Mouse (Mus musculus): ENCODE results near the gene Arid2. TPM values are rescaled to one million over a fixed set of nuclear protein-coding genes. Genes with fewer than 3 reads are reported as not detected.

The Arid2 gene
- polyA plus RNA-seq, 1 experiment from 2014 or later, result 25.2 TPM

DNA sequence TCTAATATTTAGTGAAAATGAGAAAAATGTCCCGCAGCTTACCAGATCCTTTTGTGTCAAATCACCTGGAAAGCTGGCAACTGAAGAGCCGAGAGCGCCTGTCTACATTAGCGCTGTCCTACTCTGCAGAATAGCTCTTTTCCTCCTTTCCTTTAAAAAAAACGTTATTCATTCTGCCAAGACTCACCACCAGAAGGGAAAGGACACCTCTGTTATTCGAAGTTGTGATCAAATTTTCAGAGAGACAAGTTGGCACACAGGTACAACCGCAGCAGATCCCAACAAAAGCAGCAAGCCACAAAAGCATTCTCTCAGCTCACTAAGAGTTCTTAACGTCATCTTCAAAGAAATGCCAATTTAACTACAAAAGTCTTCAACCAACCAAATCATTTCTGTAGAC, 4.2 kb upstream of the Arid2 start:
- no peaks in the 10 kb centered on the region for H3K9me3 ChIP-seq (ENCODE audit: control insufficient read depth, low read length)
- ATAC-seq (ENCODE audit: low read depth), result no peak
- DNase-seq (ENCODE audit: low spot score), result no peak
- 0 out of 2 replicates have a peak overlapping the region, but pooled peaks have one; percentile 3 for H3K9ac ChIP-seq (ENCODE audit: low read depth, low read length)
- peak overlapping the region; percentile 90; the same call in 1 of the 2 replicates for H3K4me3 ChIP-seq (ENCODE audit: low read depth, low read length)
- no peak overlapping the region for H3K27ac ChIP-seq (replicated peaks; ENCODE audit: low read depth, low read length)
- H3K36me3 ChIP-seq (ENCODE audit: control insufficient read depth, insufficient read depth, low read length), result peaks cover 37% of the 10 kb centered on the region
- peaks cover 17% of the 10 kb centered on the region for H3K4me1 ChIP-seq (ENCODE audit: control insufficient read depth, insufficient read depth, low read length)
- H3K4me2 ChIP-seq (ENCODE audit: low read depth, low read length), result peak overlapping the region; percentile 87
- 67% methylated on average over 8 of the region's 8 CpGs for WGBS
- no peaks in the 10 kb centered on the region for H3K27me3 ChIP-seq (replicated peaks; ENCODE audit: control insufficient read depth, insufficient read depth, low read length)

DNA sequence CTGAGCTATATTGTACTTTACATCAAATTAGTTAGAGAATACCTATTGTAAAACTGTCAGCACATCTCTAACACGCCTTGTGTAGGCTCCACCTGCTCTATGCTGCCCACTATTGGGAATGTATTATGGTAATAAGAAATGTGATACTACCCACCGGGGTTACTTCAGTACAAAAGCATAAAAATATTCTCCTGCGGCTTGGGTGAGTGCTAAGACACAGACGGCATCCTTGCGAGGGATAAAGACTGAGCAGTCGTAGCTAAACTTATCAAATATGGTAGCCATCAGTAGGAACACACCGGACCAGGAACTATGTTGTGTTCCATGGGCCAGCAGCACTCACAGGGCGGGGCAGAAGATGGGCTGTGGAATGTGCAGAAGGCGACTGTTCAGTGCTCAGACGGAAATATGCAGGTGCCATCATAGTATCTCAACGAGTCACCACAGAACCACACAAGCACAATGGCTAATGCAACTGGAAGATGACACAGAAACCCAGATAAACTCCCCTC, 3.3 kb upstream of the Arid2 start:
- H3K4me1 ChIP-seq (ENCODE audit: control insufficient read depth, insufficient read depth, low read length), result peaks cover 17% of the 10 kb centered on the region
- peak overlapping the region; percentile 99 for H3K9ac ChIP-seq (ENCODE audit: low read depth, low read length)
- 7% methylated on average over 11 of the region's 11 CpGs for WGBS
- H3K27ac ChIP-seq (replicated peaks; ENCODE audit: low read depth, low read length), result peak overlapping the region; percentile 100
- no peaks in the 10 kb centered on the region for H3K9me3 ChIP-seq (ENCODE audit: control insufficient read depth, low read length)
- peak overlapping the region; percentile 90 for H3K4me3 ChIP-seq (ENCODE audit: low read depth, low read length)
- peak overlapping the region; percentile 87 for H3K4me2 ChIP-seq (ENCODE audit: low read depth, low read length)
- no peaks in the 10 kb centered on the region for H3K27me3 ChIP-seq (replicated peaks; ENCODE audit: control insufficient read depth, insufficient read depth, low read length)
- ATAC-seq (ENCODE audit: low read depth) (no peak), DNase-seq (ENCODE audit: low spot score) (peak; percentile 82)
- peaks cover 29% of the 10 kb centered on the region for H3K36me3 ChIP-seq (ENCODE audit: control insufficient read depth, insufficient read depth, low read length)

DNA sequence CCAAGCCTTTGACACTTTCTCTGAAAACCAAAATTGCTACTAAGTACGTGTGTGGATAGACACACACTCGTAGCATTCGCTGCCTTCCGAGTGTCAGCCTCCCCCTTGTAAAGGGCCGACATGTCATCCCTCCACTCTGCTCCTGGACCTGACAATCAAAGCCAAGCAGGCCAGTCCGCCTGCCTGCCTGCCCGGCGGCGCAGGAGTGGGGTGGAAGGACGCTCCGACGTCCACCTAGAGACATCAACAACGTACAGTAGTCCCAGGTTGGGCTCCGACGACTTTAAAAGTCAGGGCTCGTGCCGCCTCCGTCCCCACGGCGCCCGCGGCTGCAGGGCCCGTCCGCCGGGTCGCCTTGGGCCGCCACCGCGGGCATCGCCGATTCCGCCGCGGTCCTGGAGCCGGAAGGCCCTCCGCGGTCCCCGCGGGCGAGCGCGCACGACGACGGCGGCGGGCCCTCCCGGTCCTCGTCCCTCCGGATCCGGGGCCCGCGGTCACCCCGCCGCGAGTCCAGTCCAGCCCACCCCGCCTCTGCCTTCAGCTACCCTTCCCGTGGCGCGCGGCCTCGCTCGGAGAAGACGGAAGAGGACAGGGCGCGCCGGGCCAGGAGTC, 2.5 kb upstream of the Arid2 start:
- Histone ChIP-seq H3K27me3 (replicated peaks; ENCODE audit: control insufficient read depth, insufficient read depth, low read length) (no peaks in the 10 kb centered on the region), H3K9ac (ENCODE audit: low read depth, low read length) (peak overlapping the region; percentile 99), H3K4me3 (ENCODE audit: low read depth, low read length) (peak overlapping the region; percentile 90), H3K27ac (replicated peaks; ENCODE audit: low read depth, low read length) (peak overlapping the region; percentile 100), H3K9me3 (ENCODE audit: control insufficient read depth, low read length) (no peaks in the 10 kb centered on the region), H3K4me2 (ENCODE audit: low read depth, low read length) (peak overlapping the region; percentile 87), H3K36me3 (ENCODE audit: control insufficient read depth, insufficient read depth, low read length) (peaks cover 21% of the 10 kb centered on the region), H3K4me1 (ENCODE audit: control insufficient read depth, insufficient read depth, low read length) (peaks cover 17% of the 10 kb centered on the region)
- ATAC-seq (ENCODE audit: low read depth) (peak; percentile 7), DNase-seq (ENCODE audit: low spot score) (peak; percentile 59)
- WGBS, result under 1% methylated on average over 27 of the region's 67 CpGs

DNA sequence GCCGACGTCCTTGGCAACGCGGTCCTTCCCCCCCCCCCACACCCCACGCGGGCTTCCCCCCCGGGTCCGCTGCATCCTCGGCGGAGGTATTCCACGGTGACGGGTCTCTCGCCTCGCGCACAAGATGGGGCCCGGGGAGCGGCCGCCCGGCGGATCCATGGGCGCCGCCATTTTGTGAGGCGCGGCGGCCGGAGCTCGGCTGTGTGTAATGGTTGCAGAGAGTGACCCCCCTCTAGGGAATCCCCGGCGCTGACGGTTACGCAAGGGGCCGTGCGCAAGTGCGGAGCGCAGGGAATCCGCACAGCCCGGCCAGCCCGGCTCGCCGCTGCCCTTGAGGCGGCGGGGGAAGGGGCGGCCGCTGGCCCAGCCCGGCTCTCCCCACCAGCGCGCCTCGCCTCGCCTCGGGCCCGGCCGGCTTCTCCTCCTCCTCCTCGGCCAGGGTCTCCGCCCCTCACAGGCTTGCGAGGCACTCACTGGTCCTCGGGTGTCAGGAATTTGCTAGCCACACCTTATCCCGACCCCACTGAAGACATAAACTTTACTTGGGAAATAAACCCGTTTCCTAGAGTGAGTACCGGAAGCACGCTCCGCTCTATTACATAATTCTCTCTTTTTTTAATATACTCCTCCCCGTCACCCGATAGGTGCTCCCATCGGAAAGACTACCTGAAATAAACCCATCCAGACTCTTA, 1.8 kb upstream of the Arid2 start:
- H3K9me3 ChIP-seq (ENCODE audit: control insufficient read depth, low read length), result no peaks in the 10 kb centered on the region
- peak overlapping the region; percentile 99 for H3K9ac ChIP-seq (ENCODE audit: low read depth, low read length)
- ATAC-seq (ENCODE audit: low read depth), result peak; percentile 84
- no peaks in the 10 kb centered on the region for H3K27me3 ChIP-seq (replicated peaks; ENCODE audit: control insufficient read depth, insufficient read depth, low read length)
- DNase-seq (ENCODE audit: low spot score), result peak; percentile 96
- under 1% methylated on average over 15 of the region's 64 CpGs for WGBS
- H3K4me3 ChIP-seq (ENCODE audit: low read depth, low read length), result peak overlapping the region; percentile 90
- H3K4me1 ChIP-seq (ENCODE audit: control insufficient read depth, insufficient read depth, low read length), result peaks cover 20% of the 10 kb centered on the region
- peak overlapping the region; percentile 100 for H3K27ac ChIP-seq (replicated peaks; ENCODE audit: low read depth, low read length)
- H3K4me2 ChIP-seq (ENCODE audit: low read depth, low read length), result peak overlapping the region; percentile 87
- peaks cover 14% of the 10 kb centered on the region for H3K36me3 ChIP-seq (ENCODE audit: control insufficient read depth, insufficient read depth, low read length)

DNA sequence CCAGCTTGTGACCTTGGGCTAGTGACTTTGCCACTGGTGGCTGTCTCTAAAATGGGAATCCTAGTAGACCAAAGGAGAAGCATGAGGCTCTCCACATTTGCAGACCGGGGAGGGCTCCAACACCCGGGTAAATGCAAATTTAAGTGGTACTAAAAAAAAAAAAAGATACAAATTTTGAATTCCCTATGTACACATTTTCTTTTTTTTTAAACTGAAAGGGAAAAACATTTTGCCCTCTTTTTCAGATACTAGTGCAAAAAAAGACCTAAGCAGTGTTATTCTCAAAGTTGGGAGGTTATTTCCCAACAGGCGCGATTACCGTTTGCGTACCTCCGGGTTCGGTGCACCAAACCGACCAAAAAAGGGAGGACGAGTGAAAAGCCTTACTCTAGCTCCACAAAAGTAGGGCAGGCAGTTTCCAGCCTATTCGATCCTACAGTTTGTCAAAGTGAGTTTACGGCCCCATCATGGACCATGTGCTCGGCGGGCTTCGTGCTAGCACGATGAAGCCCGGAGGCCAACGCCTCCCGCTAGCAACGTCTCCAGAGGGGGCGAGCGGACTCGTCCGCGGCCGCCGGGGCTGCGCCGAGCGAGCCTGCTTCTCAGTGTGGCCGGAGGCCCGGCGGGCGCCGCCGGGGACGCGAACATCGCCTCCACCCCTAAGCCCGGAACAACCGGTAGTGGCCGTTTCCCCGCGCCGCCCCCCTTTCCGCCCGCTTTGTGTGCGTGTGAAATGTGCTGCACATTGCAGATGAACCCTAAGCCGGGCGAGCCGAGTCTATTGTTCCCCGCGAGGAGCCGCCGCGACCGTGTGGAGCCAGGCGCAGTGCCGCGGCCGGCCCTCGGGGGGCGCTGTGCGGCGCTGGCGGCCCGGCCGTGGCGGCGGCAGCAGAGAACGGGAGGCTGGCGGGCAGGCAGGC, 1.0 kb upstream of the Arid2 start:
- H3K4me3 ChIP-seq (ENCODE audit: low read depth, low read length), result peak overlapping the region; percentile 90
- H3K4me1 ChIP-seq (ENCODE audit: control insufficient read depth, insufficient read depth, low read length), result peaks cover 23% of the 10 kb centered on the region
- peak overlapping the region; percentile 100 for H3K27ac ChIP-seq (replicated peaks; ENCODE audit: low read depth, low read length)
- WGBS, result 0% methylated on average over 35 of the region's 72 CpGs
- peak overlapping the region; percentile 99 for H3K9ac ChIP-seq (ENCODE audit: low read depth, low read length)
- peak overlapping the region; percentile 87 for H3K4me2 ChIP-seq (ENCODE audit: low read depth, low read length)
- ATAC-seq (ENCODE audit: low read depth), result peak; percentile 81
- DNase-seq (ENCODE audit: low spot score), result peak; percentile 96
- H3K36me3 ChIP-seq (ENCODE audit: control insufficient read depth, insufficient read depth, low read length), result peaks cover 9% of the 10 kb centered on the region
- no peaks in the 10 kb centered on the region for H3K27me3 ChIP-seq (replicated peaks; ENCODE audit: control insufficient read depth, insufficient read depth, low read length)
- no peaks in the 10 kb centered on the region for H3K9me3 ChIP-seq (ENCODE audit: control insufficient read depth, low read length)

DNA sequence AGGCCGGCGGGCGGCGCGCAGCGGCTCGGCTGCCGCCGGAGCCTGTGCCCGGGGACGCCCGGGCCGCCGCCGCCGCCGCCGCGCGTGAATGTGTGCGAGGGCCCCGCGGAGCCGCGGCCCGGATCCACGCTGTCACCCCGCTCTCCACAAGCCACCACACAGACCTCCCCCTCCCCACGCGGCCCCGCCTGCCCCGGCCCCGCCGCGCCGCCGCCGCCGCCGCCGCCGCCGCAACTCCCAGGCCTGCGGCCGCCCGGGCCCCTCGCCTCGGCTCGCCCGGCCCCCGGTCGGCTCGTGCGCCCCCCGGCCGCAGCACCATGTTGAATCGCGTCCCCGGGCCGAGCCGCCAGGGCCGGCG, 404 bp upstream of the Arid2 start:
- H3K4me1 ChIP-seq (ENCODE audit: control insufficient read depth, insufficient read depth, low read length), result peaks cover 23% of the 10 kb centered on the region
- DNase-seq (ENCODE audit: low spot score), result no peak

DNA sequence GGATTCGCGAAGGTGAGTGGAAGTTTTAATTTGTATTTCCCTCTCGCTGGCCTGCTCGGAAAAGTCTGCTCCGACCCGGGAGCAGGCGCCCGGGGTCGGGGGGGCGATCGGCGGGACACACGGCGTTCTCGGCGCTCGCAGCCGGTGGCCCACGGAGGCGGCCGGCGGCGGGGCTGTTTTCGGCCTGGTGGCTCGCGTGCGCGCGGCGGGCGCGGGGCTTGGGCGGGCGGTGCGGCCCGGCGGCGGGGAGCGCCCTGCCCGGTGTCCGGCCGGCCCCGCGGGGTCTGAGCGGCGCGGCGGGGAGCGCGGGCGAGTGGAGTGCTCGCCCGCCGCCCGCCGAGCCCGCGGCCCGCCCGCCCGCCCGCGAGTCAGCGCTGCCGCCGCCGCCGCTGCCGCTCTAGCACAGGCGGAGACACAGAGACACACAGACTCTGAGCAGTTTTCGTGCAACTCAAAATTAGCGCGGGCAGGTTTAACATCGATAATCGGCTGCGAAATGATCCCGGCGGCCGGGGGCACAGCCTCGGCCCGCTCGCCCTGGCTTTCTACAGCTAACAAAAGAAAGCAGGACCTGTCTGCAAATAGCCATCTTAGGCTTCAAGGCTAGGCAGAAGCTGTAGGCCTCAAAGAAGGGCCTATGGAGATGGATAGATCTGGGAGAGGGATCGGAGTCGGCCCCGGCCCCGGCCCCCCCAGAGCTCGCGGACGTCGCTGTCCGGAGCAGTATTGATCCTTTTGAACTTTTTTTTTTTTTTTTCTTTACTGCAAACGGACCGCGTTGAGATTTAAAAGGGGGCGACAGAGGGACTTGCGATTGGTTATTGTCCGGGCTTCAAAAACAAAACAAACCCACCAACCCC, 888 bp downstream of the Arid2 start:
- peak overlapping the region; percentile 100 for H3K27ac ChIP-seq (replicated peaks; ENCODE audit: low read depth, low read length)
- peaks cover 15% of the 10 kb centered on the region for H3K4me1 ChIP-seq (ENCODE audit: control insufficient read depth, insufficient read depth, low read length)
- H3K9ac ChIP-seq (ENCODE audit: low read depth, low read length), result peak overlapping the region; percentile 99
- no peaks in the 10 kb centered on the region for H3K9me3 ChIP-seq (ENCODE audit: control insufficient read depth, low read length)
- peak overlapping the region; percentile 87 for H3K4me2 ChIP-seq (ENCODE audit: low read depth, low read length)
- 1% methylated on average over 58 of the region's 97 CpGs for WGBS
- peak overlapping the region; percentile 90 for H3K4me3 ChIP-seq (ENCODE audit: low read depth, low read length)
- ATAC-seq (ENCODE audit: low read depth) (no peak), DNase-seq (ENCODE audit: low spot score) (peak; percentile 60)
- peaks cover 15% of the 10 kb centered on the region for H3K36me3 ChIP-seq (ENCODE audit: control insufficient read depth, insufficient read depth, low read length)
- H3K27me3 ChIP-seq (replicated peaks; ENCODE audit: control insufficient read depth, insufficient read depth, low read length), result no peaks in the 10 kb centered on the region

More for the DNA sequence above, 404 bp upstream of the Arid2 start:
- Histone ChIP-seq H3K9ac (ENCODE audit: low read depth, low read length) (peak overlapping the region; percentile 99), H3K4me3 (ENCODE audit: low read depth, low read length) (peak overlapping the region; percentile 90), H3K36me3 (ENCODE audit: control insufficient read depth, insufficient read depth, low read length) (peaks cover 12% of the 10 kb centered on the region), H3K27ac (replicated peaks; ENCODE audit: low read depth, low read length) (peak overlapping the region; percentile 100), H3K4me2 (ENCODE audit: low read depth, low read length) (peak overlapping the region; percentile 87), H3K27me3 (replicated peaks; ENCODE audit: control insufficient read depth, insufficient read depth, low read length) (no peaks in the 10 kb centered on the region), H3K9me3 (ENCODE audit: control insufficient read depth, low read length) (no peaks in the 10 kb centered on the region)
- peak; percentile 19 for ATAC-seq (ENCODE audit: low read depth)
- WGBS, result 0% methylated on average over 5 of the region's 63 CpGs
